Mouse (Mus musculus) embryonic facial prominence, embryonic 14.5 days (tissue): ENCODE results near the gene Dap3. TPM values are rescaled to one million over a fixed set of nuclear protein-coding genes. Genes with fewer than 3 reads are reported as not detected.

Source experiments
- ATAC-seq: fragments of 200-750 bp; cut with Nextera tagmentation; 2 replicates; pipeline ENCODE4 v1.8.0; 2017; ENCODE audit warnings: low read depth, moderate number of reproducible peaks, moderate TSS enrichment
- DNase-seq: peaks from one replicate; pipeline ENCODE4 v3.0.0-alpha.2; 2015; ENCODE audit warnings: low spot score
- H3K27ac ChIP-seq: fragments of 300-500 bp; sonication (generic); replicated peaks from 2 replicates; pipeline ENCODE4 v1.5.1; 2014; ENCODE audit warnings: low read depth, mild to moderate bottlenecking, low read length, moderate library complexity
- H3K27me3 ChIP-seq: fragments of 300-500 bp; sonication (generic); replicated peaks from 2 replicates; pipeline ENCODE4 v1.6.1; 2014; ENCODE audit warnings: low read length; ENCODE audit not compliant: control insufficient read depth, insufficient read depth
- H3K36me3 ChIP-seq: fragments of 300-500 bp; sonication (generic); 2 replicates; pipeline ENCODE4 v1.6.1; 2014; ENCODE audit warnings: low read length, mixed read lengths; ENCODE audit not compliant: control insufficient read depth, insufficient read depth
- H3K4me1 ChIP-seq: fragments of 300-500 bp; sonication (generic); 2 replicates; pipeline ENCODE4 v1.6.1; 2014; ENCODE audit warnings: antibody characterized with exemption, low read length; ENCODE audit not compliant: control insufficient read depth, insufficient read depth
- H3K4me2 ChIP-seq: fragments of 300-500 bp; sonication (generic); 2 replicates; pipeline ENCODE4 v1.6.1; 2014; ENCODE audit warnings: low read depth, mild to moderate bottlenecking, low read length, moderate library complexity, mixed read lengths
- H3K4me3 ChIP-seq: fragments of 300-500 bp; sonication (generic); 2 replicates; pipeline ENCODE4 v1.5.1; 2014; ENCODE audit warnings: low read depth, mild to moderate bottlenecking, low read length
- H3K9ac ChIP-seq: fragments of 300-500 bp; sonication (generic); 2 replicates; pipeline ENCODE4 v1.6.1; 2014; ENCODE audit warnings: low read depth, mild to moderate bottlenecking, low read length, moderate library complexity, mixed read lengths
- H3K9me3 ChIP-seq: fragments of 300-500 bp; sonication (generic); 2 replicates; pipeline ENCODE4 v1.6.1; 2016; ENCODE audit warnings: low read length; ENCODE audit not compliant: control insufficient read depth
- WGBS: fragments of 180-500 bp; shearing (Covaris S2); extraction: QIAGEN DNeasy Blood & Tissue Kit; methylation state at CpG from one replicate; pipeline ENCODE4 v1.1.7; 2014; 5-methylcytosine and 5-hydroxymethylcytosine counted together
- polyA plus RNA-seq: library from polyadenylated mRNA; unstranded; fragments of >200 nt; fragmentation: Nextera tagmentation; extraction: Ambion mirVana; gene quantifications from 2 replicates; pipeline ENCODE4 v1.2.1, GENCODE M21; 2014

The Dap3 gene
- polyA plus RNA-seq, 1 experiment from 2014 or later: 125 TPM

DNA sequence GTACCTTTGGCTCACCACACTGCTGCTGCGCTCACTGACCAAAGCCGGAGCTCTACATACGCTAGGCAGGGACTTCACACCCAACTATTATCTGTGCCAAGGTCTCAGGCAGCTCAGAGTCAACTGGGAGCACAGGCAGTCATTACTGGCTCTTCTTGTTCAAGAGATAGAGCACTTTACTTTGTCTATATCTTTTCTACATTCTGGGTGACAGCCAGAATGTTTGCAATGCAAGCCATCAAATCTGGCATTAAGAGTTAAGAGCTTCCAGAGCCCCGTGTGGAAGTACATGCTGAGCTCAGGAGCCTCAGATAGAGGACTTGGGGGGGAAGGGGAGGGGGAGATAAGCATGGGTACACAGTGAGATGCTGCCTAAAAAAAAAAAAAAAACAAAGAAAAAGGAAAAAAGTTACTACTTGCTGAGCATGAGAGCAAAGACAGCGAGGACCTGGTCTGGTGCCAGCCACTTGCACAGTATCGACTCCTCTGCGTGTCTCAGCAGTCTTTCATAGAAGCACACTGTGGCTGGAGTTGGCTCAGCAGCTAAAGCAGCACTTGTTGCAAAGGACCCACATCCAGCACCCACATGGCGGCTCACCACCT, 26.9 kb downstream of the Dap3 start:
- Histone ChIP-seq H3K4me2 (no peak overlapping the region), H3K9ac (no peak overlapping the region), H3K36me3 (peaks cover 85% of the 10 kb centered on the region), H3K4me3 (no peak overlapping the region), H3K27ac (no peak overlapping the region), H3K4me1 (no peaks in the 10 kb centered on the region), H3K27me3 (no peaks in the 10 kb centered on the region), H3K9me3 (no peaks in the 10 kb centered on the region)
- ATAC-seq: no peak
- WGBS: 94% methylated on average over 8 of the region's 8 CpGs
- no peak for DNase-seq

DNA sequence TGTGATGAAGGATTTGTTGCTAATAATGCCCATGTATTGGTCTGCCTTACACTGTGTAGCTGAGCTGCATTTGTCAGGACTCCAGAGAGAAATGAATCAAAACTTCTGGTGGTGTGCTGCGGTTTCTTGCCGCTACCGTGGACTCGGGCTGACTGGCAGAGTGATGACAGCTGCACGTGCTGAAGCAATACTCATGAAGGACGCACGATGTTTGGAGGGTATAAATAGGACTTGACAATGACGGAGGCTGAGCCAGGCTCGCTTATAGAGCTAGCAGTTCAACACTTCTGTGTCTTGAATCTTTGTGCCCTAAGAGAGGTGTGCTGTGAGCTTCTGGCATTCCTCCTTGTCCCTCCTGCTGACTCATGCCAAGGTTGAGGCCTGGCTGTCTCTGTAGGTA, 29.6 kb downstream of the Dap3 start:
- H3K36me3 ChIP-seq: peaks cover 59% of the 10 kb centered on the region
- 93% methylated on average over 9 of the region's 9 CpGs for WGBS

DNA sequence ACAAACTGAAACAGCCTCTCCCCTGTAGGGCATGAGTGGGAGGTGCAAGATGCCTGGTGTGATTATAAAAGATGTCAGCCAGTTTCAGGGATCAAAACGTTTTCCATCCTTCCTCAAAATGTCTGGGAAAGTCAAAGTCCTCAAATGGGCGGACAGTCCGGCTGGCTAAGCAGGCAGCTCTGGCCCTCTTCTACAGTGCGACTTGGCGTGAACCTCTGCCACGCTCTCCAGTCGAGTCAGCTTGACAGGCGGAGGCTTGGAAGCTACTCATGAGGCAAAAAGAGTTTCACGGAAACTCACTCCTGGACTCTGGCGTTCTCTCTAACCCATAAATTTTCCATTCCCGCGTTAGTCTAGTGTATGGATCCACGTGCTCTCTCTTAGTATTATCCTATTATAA, 32.0 kb downstream of the Dap3 start:
- 82% methylated on average over 13 of the region's 13 CpGs for WGBS

More for the DNA sequence above, 29.6 kb downstream of the Dap3 start:
- Histone ChIP-seq H3K4me3 (no peak overlapping the region), H3K27ac (no peak overlapping the region), H3K27me3 (no peaks in the 10 kb centered on the region), H3K4me1 (no peaks in the 10 kb centered on the region), H3K9me3 (no peaks in the 10 kb centered on the region), H3K4me2 (no peak overlapping the region), H3K9ac (no peak overlapping the region)
- no peak for ATAC-seq
- no peak for DNase-seq

DNA sequence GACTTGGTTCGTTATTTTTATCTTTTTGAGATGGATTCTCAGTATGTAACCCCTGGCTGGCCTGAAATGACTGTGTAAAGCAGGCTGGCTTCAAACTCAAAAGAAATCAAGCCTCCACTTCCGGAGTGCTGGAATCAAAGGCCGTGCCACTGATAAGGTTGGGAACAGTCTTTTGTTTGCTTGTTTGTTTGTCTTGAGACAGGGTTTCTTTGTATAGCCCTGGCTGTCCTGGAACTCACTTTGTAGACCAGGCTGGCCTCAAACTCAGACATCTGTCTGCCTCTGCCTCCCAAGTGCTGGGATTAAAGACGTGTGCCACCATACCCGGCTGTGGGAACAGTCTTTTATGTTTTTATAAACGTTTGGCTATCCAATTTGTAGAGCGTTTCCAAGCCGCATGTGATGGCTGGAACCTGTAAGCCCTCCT, 36.6 kb downstream of the Dap3 start:
- H3K4me2 ChIP-seq: peak overlapping the region; percentile 73

More for the DNA sequence above, 32.0 kb downstream of the Dap3 start:
- H3K4me3 ChIP-seq: no peak overlapping the region
- DNase-seq: no peak
- H3K4me1 ChIP-seq: 0 out of 2 replicates have a peak, but pooled peaks cover 5% of the 10 kb centered on the region
- H3K4me2 ChIP-seq: no peak overlapping the region
- no peak overlapping the region for H3K27ac ChIP-seq
- no peaks in the 10 kb centered on the region for H3K9me3 ChIP-seq
- no peak for ATAC-seq
- no peaks in the 10 kb centered on the region for H3K27me3 ChIP-seq
- H3K9ac ChIP-seq: no peak overlapping the region
- peaks cover 35% of the 10 kb centered on the region for H3K36me3 ChIP-seq

DNA sequence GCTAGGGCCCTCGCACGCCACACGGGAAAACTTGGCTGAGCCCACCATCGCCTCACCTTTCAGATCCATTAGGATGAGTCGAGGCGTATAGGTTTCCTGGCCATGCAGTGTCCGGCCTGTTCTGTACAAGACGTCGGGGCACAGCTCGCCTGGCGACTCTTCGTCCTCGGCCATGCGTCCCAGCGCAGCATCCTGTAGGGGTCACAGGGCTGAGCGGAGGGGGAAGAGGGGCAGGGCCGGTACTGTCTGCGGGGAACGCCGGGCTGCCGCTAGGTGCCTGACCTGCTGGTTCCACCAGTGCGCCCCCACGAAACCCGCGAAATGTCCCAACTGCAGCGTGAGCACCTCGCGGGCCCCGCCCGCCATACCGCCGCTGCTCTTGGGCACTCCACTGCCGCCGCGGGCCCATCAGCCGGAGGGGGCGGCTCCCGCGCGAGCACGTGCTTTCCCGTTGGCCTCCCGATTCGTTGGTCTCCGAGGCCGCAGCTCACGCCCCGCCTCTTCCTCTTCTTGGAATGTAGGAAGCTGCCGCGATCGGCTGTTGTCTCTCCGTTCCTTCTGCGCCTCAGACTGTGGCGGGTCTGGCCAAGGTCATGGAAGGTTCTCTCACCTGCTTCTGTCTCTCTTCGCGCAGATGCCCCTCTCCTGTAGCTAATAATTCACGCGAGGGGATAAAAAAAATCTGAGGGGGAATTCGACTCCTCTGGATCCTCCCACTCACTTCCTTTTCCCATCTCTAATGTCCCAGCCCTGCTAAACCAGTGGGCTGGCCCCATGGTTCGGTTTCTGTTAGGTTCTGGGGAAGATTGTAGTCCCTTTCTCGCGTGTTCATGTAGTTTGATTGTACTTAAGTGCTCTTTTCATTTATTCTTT, 37.2 kb downstream of the Dap3 start, which contains the start of gene Msto1:
Gene Msto1 (minus strand): TSS at position 489 of the 873 bp plus-strand sequence.
- Histone ChIP-seq H3K4me3 (peak within 1 kb of the TSS; percentile 61), H3K9me3 (no peaks in the 10 kb centered on the region), H3K4me1 (peaks cover 10% of the 10 kb centered on the region), H3K36me3 (peaks cover 39% of the 10 kb centered on the region), H3K27ac (peak within 1 kb of the TSS; percentile 81), H3K4me2 (peak within 1 kb of the TSS; percentile 73), H3K9ac (peak within 1 kb of the TSS; percentile 72), H3K27me3 (no peaks in the 10 kb centered on the region)
- peak; percentile 97 for DNase-seq
- ATAC-seq: peak; percentile 98
- WGBS: under 1% methylated on average over 49 of the region's 62 CpGs

More for the DNA sequence above, 36.6 kb downstream of the Dap3 start:
- H3K27me3 ChIP-seq: no peaks in the 10 kb centered on the region
- 34% methylated on average over 8 of the region's 8 CpGs for WGBS
- H3K9me3 ChIP-seq: no peaks in the 10 kb centered on the region
- peak overlapping the region; percentile 61 for H3K4me3 ChIP-seq
- peak overlapping the region; percentile 72 for H3K9ac ChIP-seq
- DNase-seq (no peak), ATAC-seq (no peak)
- peaks cover 10% of the 10 kb centered on the region for H3K4me1 ChIP-seq
- peaks cover 33% of the 10 kb centered on the region for H3K36me3 ChIP-seq
- H3K27ac ChIP-seq: peak overlapping the region; percentile 81

DNA sequence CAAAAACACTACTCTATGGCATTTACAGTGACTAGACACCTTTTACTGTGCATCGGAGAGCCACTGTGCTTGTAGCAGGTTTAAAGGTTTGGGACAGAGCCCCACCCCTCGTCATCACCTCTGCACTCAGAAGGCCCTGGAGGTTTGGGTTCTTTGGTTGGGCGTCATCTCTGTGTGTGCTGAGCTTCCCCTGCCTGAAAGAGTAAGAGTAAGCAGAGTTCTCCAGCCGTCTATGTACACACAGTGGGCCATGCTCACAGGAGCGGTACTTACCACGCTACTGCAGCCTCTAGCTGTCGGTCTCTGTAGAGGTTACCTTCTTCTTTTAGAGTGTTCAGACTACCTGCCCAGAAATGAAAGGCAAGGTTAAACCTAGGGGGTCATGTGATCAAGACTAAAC, 38.4 kb downstream of the Dap3 start:
- Histone ChIP-seq H3K27ac (no peak overlapping the region), H3K4me3 (peak overlapping the region; percentile 61; the same call in 1 of the 2 replicates), H3K4me1 (peaks cover 10% of the 10 kb centered on the region), H3K27me3 (no peaks in the 10 kb centered on the region), H3K4me2 (peak overlapping the region; percentile 73; the same call in 1 of the 2 replicates), H3K9me3 (no peaks in the 10 kb centered on the region), H3K9ac (no peak overlapping the region), H3K36me3 (peaks cover 51% of the 10 kb centered on the region)
- DNase-seq: no peak
- no peak for ATAC-seq
- 81% methylated on average over 7 of the region's 7 CpGs for WGBS

DNA sequence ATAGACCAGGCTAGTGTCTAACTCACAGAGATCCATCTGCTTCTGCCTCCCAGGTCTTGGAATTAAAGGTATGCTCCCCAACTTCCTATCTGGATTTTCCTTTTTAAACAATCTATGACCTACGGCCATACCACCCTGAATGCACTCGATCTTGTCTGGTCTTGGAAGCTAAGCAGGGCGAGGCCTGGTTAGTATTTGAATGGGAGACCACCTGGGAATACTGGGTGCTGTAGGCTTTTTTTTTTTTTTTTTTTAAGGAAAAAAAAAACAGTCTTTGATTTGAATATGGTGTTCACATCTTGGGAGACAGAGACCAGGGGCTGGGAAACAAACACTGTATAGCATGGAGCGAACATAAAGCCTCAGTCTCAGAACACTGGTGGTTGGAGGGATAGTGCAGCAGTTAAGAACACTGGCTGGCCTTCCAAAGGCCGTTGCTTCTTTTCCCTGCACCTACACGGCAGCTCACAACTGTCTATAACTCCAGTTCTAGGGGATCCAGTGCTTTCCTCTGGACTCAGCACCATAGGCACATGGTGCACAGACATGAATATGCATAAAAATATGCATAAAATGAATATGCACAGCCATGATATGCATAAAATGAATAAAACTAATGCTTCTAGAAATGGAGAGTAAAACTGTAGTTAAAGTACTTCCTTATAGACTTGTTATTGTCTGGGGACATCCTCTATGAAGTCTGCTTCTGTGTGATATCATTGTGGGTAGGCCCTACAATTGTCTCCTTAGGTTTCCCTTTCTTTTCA, 44.4 kb downstream of the Dap3 start:
- Histone ChIP-seq H3K9ac (no peak overlapping the region), H3K9me3 (no peaks in the 10 kb centered on the region), H3K4me2 (no peak overlapping the region), H3K4me1 (no peaks in the 10 kb centered on the region), H3K4me3 (no peak overlapping the region), H3K27ac (no peak overlapping the region), H3K27me3 (no peaks in the 10 kb centered on the region), H3K36me3 (peaks cover 100% of the 10 kb centered on the region)
- WGBS: 89% methylated on average over 6 of the region's 6 CpGs
- no peak for ATAC-seq
- DNase-seq: no peak

DNA sequence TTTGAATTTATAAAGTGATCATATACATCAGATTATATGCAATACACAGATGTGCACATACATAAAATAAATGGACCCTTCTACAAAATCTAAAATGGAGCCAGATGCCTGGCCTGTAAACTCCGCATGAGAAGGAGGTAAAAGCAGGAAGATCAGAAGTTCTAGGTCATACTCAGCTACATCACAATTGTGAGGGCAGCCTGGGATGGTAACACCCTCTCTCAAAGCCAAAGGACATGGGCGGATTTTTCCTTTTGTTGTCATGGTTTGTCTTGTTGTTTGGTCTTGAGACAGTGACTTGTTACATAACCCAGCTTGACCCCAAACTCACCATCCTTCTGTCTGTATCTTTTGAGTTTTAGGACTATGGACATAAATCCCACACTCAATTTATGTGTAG, 45.2 kb downstream of the Dap3 start:
- peaks cover 99% of the 10 kb centered on the region for H3K36me3 ChIP-seq
- WGBS: 93% methylated on average over 2 of the region's 2 CpGs

More for the DNA sequence above, 45.2 kb downstream of the Dap3 start:
- Histone ChIP-seq H3K4me1 (no peaks in the 10 kb centered on the region), H3K27ac (no peak overlapping the region), H3K9me3 (no peaks in the 10 kb centered on the region), H3K4me2 (no peak overlapping the region), H3K9ac (no peak overlapping the region), H3K4me3 (no peak overlapping the region), H3K27me3 (no peaks in the 10 kb centered on the region)
- DNase-seq (no peak), ATAC-seq (no peak)
